Mouse (Mus musculus): ENCODE data around the gene Nek11.

DNA sequence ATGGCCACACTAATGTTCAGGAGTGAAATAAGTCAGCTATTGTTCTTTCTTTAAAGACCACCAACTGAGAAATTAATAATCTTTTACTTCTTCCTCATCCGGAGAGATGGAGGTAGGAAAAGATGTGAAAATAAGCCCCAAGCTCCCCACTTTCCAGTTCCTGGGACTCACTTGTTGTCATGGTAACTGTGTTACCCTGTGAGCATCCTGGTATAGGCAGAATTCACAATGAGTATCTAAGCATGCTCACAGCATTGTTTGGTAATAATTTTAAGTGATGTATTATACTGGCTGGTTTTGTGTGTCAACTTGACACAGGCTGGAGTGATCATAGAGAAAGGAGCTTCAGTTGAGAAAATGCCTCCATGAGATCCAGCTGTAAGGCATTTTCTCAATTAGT, 195.0 kb downstream of the Nek11 start:
- TF ChIP-seq CTCF (IDR thresholded peaks at IDR 0.05; ENCODE audit: low read depth), result no peak
- no peak for TF ChIP-seq EP300 (optimal IDR thresholded peaks at IDR 0.05)

Measured in stomach, postnatal 0 days (tissue).